13 mouse cellular contexts compared by ENCODE assay signal in genomic region chr11:97506331-97506730, GRCm38 (mm10). TPM values are rescaled to one million over a fixed set of nuclear protein-coding genes. Genes with fewer than 3 reads are reported as not detected.
DNase-seq lines count a peak whose midpoint lies in the region; ATAC-seq lines count a peak whose summit lies in the region.
"Had no signal": no experiment of that assay in that cellular context is flagged by ENCODE, and none has a peak within 500 bp of the region (broad histone marks: within the 10 kb centered on the region; RNA-seq: fewer than 3 reads in every experiment).

No protein-coding gene starts in this region.

- no peak for ATAC-seq in cerebellum, adult (ENCODE audit: insufficient number of reproducible peaks, low FRiP score, low TSS enrichment)
- ATAC-seq: midbrain, embryonic 15.5 days had no signal

- peak; percentile 61 for DNase-seq in cerebellum, adult 9-10 months
- DNase-seq in left cerebral cortex, postnatal 4 days, result peak; percentile 60
- DNase-seq in left cerebral cortex, adult 18-20 months (ENCODE audit: low spot score in 2 of 2), result no peak
- peak; percentile 55 for DNase-seq in brain, adult 2 months (ENCODE audit: low read depth, low spot score)
- DNase-seq in T-cell, adult 2 months (ENCODE audit: low spot score), result no peak
- DNase-seq in right cerebral cortex, postnatal 4 days, result no peak
- DNase-seq: adrenal gland, postnatal 14 days; heart, postnatal 36 days; kidney, postnatal 4 days; thymus, postnatal 4 days had no signal

- intact Hi-C loops in left cerebral cortex, postnatal 4 days (cut with DNase I), result no loop called here

RNA-seq across cellular contexts. Expression of gene 4933428G20Rik, which starts 6.2 kb away (rescaled TPM):
- total RNA-seq in left cerebral cortex, postnatal 4 days (2021), result under 1 TPM in 1 of 2 experiments, not detected in 1; 0.26 TPM
- total RNA-seq in left cerebral cortex, adult 18-20 months (2021), result not detected
- total RNA-seq: adrenal gland, postnatal 14 days; gastrocnemius, postnatal 36 days; heart, postnatal 36 days had no signal

Comparison
In these comparisons a context has a peak if more than half of its experiments do, and no peak if none do; other contexts are left out.
1. DNase-seq: peak in cerebellum, adult 9-10 months (single experiment), left cerebral cortex, postnatal 4 days (single experiment) and brain, adult 2 months (single experiment); none in left cerebral cortex, adult 18-20 months (0 of 2), T-cell, adult 2 months (single experiment) and right cerebral cortex, postnatal 4 days (single experiment).